8 mouse cellular contexts compared by ENCODE assay signal in the genomic region with DNA sequence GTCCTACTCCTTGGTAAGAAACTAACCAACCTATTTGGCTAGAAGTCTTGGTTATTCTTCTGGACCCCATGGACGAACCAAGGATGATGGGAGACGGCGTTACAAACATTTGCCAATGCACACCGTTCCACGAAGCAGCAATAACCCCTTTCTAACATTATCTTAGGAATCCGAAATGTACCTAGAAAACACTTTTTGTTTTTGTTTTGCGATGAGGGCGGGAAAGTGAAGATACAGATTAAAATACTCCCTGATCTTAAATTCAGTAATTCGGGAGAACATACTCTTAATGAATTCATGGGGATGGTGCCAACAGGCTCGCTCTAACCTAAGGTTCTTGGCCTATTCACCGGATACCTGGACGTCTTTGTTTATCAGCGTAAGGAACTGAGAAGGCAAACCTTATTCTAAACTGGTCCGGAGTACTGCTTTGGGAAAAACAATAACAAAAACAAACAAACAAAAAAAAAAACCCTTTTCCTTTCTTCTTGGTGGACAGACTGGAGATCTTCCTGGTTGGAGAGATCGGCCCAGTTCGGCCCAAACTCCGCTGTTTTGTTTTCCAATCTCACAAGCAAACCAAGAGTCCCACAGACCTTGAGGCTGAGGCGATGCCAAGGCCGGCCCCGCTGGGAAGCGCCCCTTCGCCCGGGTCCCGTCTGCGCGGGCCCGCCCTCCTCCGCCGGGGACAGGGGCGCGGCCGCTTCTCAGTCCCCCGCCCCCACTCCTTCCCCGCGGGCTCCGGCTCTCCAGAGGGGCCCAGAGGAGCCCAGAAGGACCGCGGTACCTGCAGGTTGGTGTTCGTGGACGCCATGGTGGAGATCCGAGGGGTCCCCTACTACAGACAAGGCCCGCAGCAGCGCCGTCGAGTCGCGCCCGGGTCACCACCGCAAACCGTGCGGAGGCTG. TPM values are rescaled to one million over a fixed set of nuclear protein-coding genes. Genes with fewer than 3 reads are reported as not detected.
A peak's percentile ranks its signal among the peaks of the same experiment; 100 is the strongest.
DNase-seq lines count a peak whose midpoint lies in the region; ATAC-seq and TF ChIP-seq lines count a peak whose summit lies in the region.

No protein-coding gene starts in this region.

- H3K27ac ChIP-seq in thymus, adult 2 months (ENCODE audit: control insufficient read depth, insufficient read depth, low read length) = peak overlapping the region; percentile 40; the same call in 1 of the 2 replicates
- peak overlapping the region; percentile 98 for H3K27ac ChIP-seq in intestine, postnatal 0 days (ENCODE audit: low read depth, low read length)
- peak overlapping the region; percentile 98 for H3K27ac ChIP-seq in stomach, postnatal 0 days (replicated peaks)

- peak overlapping the region; percentile 90 for H3K4me3 ChIP-seq in thymus, adult 2 months (ENCODE audit: control insufficient read depth, insufficient read depth, low read length)
- H3K4me3 ChIP-seq in intestine, postnatal 0 days (ENCODE audit: low read depth, low read length) = peak overlapping the region; percentile 98
- H3K4me3 ChIP-seq in stomach, postnatal 0 days (ENCODE audit: low read depth, low read length) = peak overlapping the region; percentile 98

- WGBS in thymus, adult 2 months = 2% methylated on average over 51 of the region's 51 CpGs
- WGBS in intestine, postnatal 0 days = 1% methylated on average over 51 of the region's 51 CpGs
- 1% methylated on average over 50 of the region's 51 CpGs for WGBS in stomach, postnatal 0 days

- H3K4me2 ChIP-seq in intestine, postnatal 0 days (replicated peaks; ENCODE audit: low read depth) = peak overlapping the region; percentile 69
- H3K4me2 ChIP-seq in stomach, postnatal 0 days (replicated peaks; ENCODE audit: low read depth) = peak overlapping the region; percentile 53

- H3K36me3 ChIP-seq in thymus, adult 2 months (ENCODE audit: control insufficient read depth, insufficient read depth, low read length) = no peaks in the 10 kb centered on the region
- H3K36me3 ChIP-seq in intestine, postnatal 0 days (ENCODE audit: control insufficient read depth, insufficient read depth) = no peaks in the 10 kb centered on the region; the same call in 1 of the 2 replicates
- H3K36me3 ChIP-seq in stomach, postnatal 0 days (ENCODE audit: control insufficient read depth, insufficient read depth, low read length) = no peaks in the 10 kb centered on the region

- peak; percentile 91 for ATAC-seq in intestine, postnatal 0 days
- ATAC-seq in stomach, postnatal 0 days (ENCODE audit: low FRiP score, low TSS enrichment) = peak; percentile 89

- H3K9me3 ChIP-seq in intestine, postnatal 0 days (ENCODE audit: control insufficient read depth) = no peaks in the 10 kb centered on the region
- no peaks in the 10 kb centered on the region for H3K9me3 ChIP-seq in stomach, postnatal 0 days (ENCODE audit: control insufficient read depth, low read length)

- TF ChIP-seq POLR2A in thymus, adult 2 months (IDR thresholded peaks at IDR 0.05; ENCODE audit: control insufficient read depth, extremely low read depth, insufficient read depth, low read length, poor library complexity) = no peak

- TF ChIP-seq EP300 in stomach, postnatal 0 days (optimal IDR thresholded peaks at IDR 0.05) = no peak

- no peak for DNase-seq in thymus, adult 2 months
- no peak for DNase-seq in thymus, adult 18-20 months
- DNase-seq in brain, adult 2 months (ENCODE audit: low read depth, low spot score) = peak; percentile 6
- peak; percentile 26 for DNase-seq in gastrocnemius, adult 18-20 months (ENCODE audit: low spot score)
- DNase-seq in lung, postnatal 10 days = peak; percentile 70
- DNase-seq in stomach, postnatal 0 days (ENCODE audit: low spot score) = peak; percentile 68
- DNase-seq in cerebellum, adult 9-11 months = no peak

- H3K4me1 ChIP-seq in thymus, adult 2 months (replicated peaks; ENCODE audit: control insufficient read depth, insufficient read depth, low read length) = no peaks in the 10 kb centered on the region
- H3K4me1 ChIP-seq in intestine, postnatal 0 days (replicated peaks; ENCODE audit: control insufficient read depth, insufficient read depth, low read length) = peaks cover 8% of the 10 kb centered on the region
- 0 out of 2 replicates have a peak, but pooled peaks cover 2% of the 10 kb centered on the region for H3K4me1 ChIP-seq in stomach, postnatal 0 days (replicated peaks; ENCODE audit: control insufficient read depth, insufficient read depth)

- TF ChIP-seq CTCF in thymus, adult 2 months (IDR thresholded peaks at IDR 0.05; ENCODE audit: borderline replicate concordance, control insufficient read depth, extremely low read depth, insufficient read depth, low read length, poor library complexity) = no peak
- no peak for TF ChIP-seq CTCF in intestine, postnatal 0 days (IDR thresholded peaks at IDR 0.05; ENCODE audit: low read depth)
- no peak for TF ChIP-seq CTCF in stomach, postnatal 0 days (IDR thresholded peaks at IDR 0.05; ENCODE audit: low read depth)

- H3K27me3 ChIP-seq in thymus, adult 2 months (ENCODE audit: control insufficient read depth, insufficient read depth, low read length) = no peaks in the 10 kb centered on the region
- H3K27me3 ChIP-seq in intestine, postnatal 0 days (replicated peaks; ENCODE audit: control insufficient read depth, insufficient read depth, low read length) = no peaks in the 10 kb centered on the region
- H3K27me3 ChIP-seq in stomach, postnatal 0 days (ENCODE audit: control insufficient read depth, insufficient read depth, low read length) = no peaks in the 10 kb centered on the region

- peak overlapping the region; percentile 100 for H3K9ac ChIP-seq in intestine, postnatal 0 days (ENCODE audit: low read depth, low read length)
- peak overlapping the region; percentile 100 for H3K9ac ChIP-seq in stomach, postnatal 0 days (ENCODE audit: low read length)

RNA-seq across cellular contexts. Expression of a gene that starts 0.6 kb away (rescaled TPM):
- 19.8 and 21.4 TPM in 2 replicates for polyA plus RNA-seq in thymus, adult 2 months (2012; rRNA removed)
- 10 to 100 TPM; 16.8 to 18.4 TPM for total RNA-seq in gastrocnemius, adult 18-20 months (2021)
- polyA plus RNA-seq in intestine, postnatal 0 days (2015; fragmentation: Nextera tagmentation; extraction: Ambion mirVana) = 60.9 and 61.1 TPM in 2 replicates
- 67.6 and 70.9 TPM in 2 replicates for polyA plus RNA-seq in stomach, postnatal 0 days (2015; fragmentation: Nextera tagmentation; extraction: Ambion mirVana)

RNA-seq across cellular contexts. Expression of a gene that starts 36.4 kb away (rescaled TPM):
- polyA plus RNA-seq in thymus, adult 2 months (2012; rRNA removed) = 12.3 and 17.1 TPM in 2 replicates
- total RNA-seq in gastrocnemius, adult 18-20 months (2021) = 1 to 10 TPM; 3.6 to 8.0 TPM
- 10.8 and 11.3 TPM in 2 replicates for polyA plus RNA-seq in intestine, postnatal 0 days (2015; fragmentation: Nextera tagmentation; extraction: Ambion mirVana)
- 18.3 and 18.9 TPM in 2 replicates for polyA plus RNA-seq in stomach, postnatal 0 days (2015; fragmentation: Nextera tagmentation; extraction: Ambion mirVana)

Comparison
In these comparisons a context has a peak if more than half of its experiments do, and no peak if none do; other contexts are left out.
1. DNase-seq: peak in brain, adult 2 months (single experiment), gastrocnemius, adult 18-20 months (single experiment), lung, postnatal 10 days (single experiment) and stomach, postnatal 0 days (single experiment); none in thymus, adult 2 months (single experiment), thymus, adult 18-20 months (0 of 2) and cerebellum, adult 9-11 months (single experiment).
2. H3K27ac ChIP-seq: peak in every context shown above with its lines; median percentile 98 in intestine, postnatal 0 days; 98 in stomach, postnatal 0 days; 40 in thymus, adult 2 months.
3. Peak in every context shown above with its lines, with median percentiles within 50 percentile points of each other: H3K4me3 ChIP-seq.